Mouse (Mus musculus) CH12.LX (cell line): ENCODE results near the gene Ak4. TPM values are rescaled to one million over a fixed set of nuclear protein-coding genes. Genes with fewer than 3 reads are reported as not detected.

Experiments
- DNase-seq: peaks from one replicate; pipeline ENCODE4 v3.0.0-alpha.2; 2013; ENCODE audit errors: extremely low read depth
- H3K27ac ChIP-seq: 2 replicates; pipeline ENCODE4 v1.5.1; 2012; ENCODE audit warnings: low read depth, mild to moderate bottlenecking, control low read depth, moderate library complexity; ENCODE audit not compliant: insufficient read depth
- H3K27me3 ChIP-seq: replicated peaks from 2 replicates; pipeline ENCODE3; 2012; ENCODE audit warnings: inconsistent platforms
- H3K36me3 ChIP-seq, 2 experiments: replicated peaks in 1 of 2; 2 replicates each; pipeline versions ENCODE3 to v1.6.1; 2012; ENCODE audit warnings: inconsistent platforms in 1 of 2, low read length in 1 of 2, mild to moderate bottlenecking in 1 of 2, mixed read lengths in 1 of 2, moderate library complexity in 1 of 2; ENCODE audit not compliant: control insufficient read depth in 1 of 2, insufficient read depth in 1 of 2
- H3K4me1 ChIP-seq, 2 experiments: 2 replicates each; pipeline ENCODE4 v1.6.1; 2012; ENCODE audit warnings: inconsistent platforms in 1 of 2, moderate library complexity in 1 of 2; ENCODE audit not compliant: insufficient read depth in 2 of 2, control insufficient read depth in 1 of 2
- H3K4me2 ChIP-seq: 2 replicates; pipeline ENCODE4 v1.6.1; 2012; ENCODE audit warnings: low read depth, mild to moderate bottlenecking, control low read depth; ENCODE audit not compliant: poor library complexity, insufficient read depth, severe bottlenecking
- H3K4me3 ChIP-seq, 3 experiments: fragments of 150-350 bp in 1 of 3; sonication (generic) in 1 of 3; replicated peaks in 1 of 3; 2 replicates each; pipeline versions ENCODE3 to v1.5.1; 2011 to 2012; ENCODE audit warnings: low read depth in 2 of 3, low read length in 2 of 3, mild to moderate bottlenecking in 2 of 3, moderate library complexity in 2 of 3, control low read depth in 1 of 3, improper control_type of control experiment in 1 of 3, inconsistent platforms in 1 of 3, mixed read lengths in 1 of 3; ENCODE audit not compliant: poor library complexity in 1 of 3
- H3K79me2 ChIP-seq: replicated peaks from 2 replicates; pipeline ENCODE4 v1.6.1; 2012; ENCODE audit warnings: mild to moderate bottlenecking, moderate library complexity; ENCODE audit not compliant: control insufficient read depth, poor library complexity, insufficient read depth, severe bottlenecking; ENCODE audit errors: extremely low read depth
- H3K9ac ChIP-seq: 2 replicates; pipeline ENCODE4 v1.6.1; 2012; ENCODE audit warnings: low read depth, mild to moderate bottlenecking, control low read depth, moderate library complexity; ENCODE audit not compliant: insufficient read depth
- H3K9me3 ChIP-seq: replicated peaks from 2 replicates; pipeline ENCODE3; 2012; ENCODE audit warnings: low read length, inconsistent platforms, mixed read lengths
- BHLHE40 ChIP-seq: IDR thresholded peaks from 2 replicates; pipeline ENCODE4 v1.6.1; 2011; ENCODE audit warnings: mild to moderate bottlenecking, low read depth, low read length, improper control_type of control experiment
- CHD2 ChIP-seq: IDR thresholded peaks from 2 replicates; pipeline ENCODE4 v1.6.1; 2011; ENCODE audit warnings: low read length, improper control_type of control experiment
- E2F4 ChIP-seq: IDR thresholded peaks from 2 replicates; pipeline ENCODE4 v1.6.1; 2011; ENCODE audit warnings: low read depth, low read length, improper control_type of control experiment; ENCODE audit not compliant: insufficient replicate concordance
- ELF1 ChIP-seq: IDR thresholded peaks from 2 replicates; pipeline ENCODE4 v1.6.1; 2014; ENCODE audit warnings: low read depth, mild to moderate bottlenecking, inconsistent platforms, low read length, improper control_type of control experiment
- EP300 ChIP-seq: IDR thresholded peaks from 2 replicates; pipeline ENCODE4 v1.6.1; 2011; ENCODE audit warnings: low read length, improper control_type of control experiment
- GABPA ChIP-seq: IDR thresholded peaks from 2 replicates; pipeline ENCODE4 v1.6.1; 2012; ENCODE audit warnings: low read depth, low read length, improper control_type of control experiment, inconsistent platforms; ENCODE audit not compliant: insufficient replicate concordance
- HCFC1 ChIP-seq: IDR thresholded peaks from 2 replicates; pipeline ENCODE4 v1.6.1; 2012; ENCODE audit warnings: low read depth, mild to moderate bottlenecking, inconsistent platforms, low read length, improper control_type of control experiment
- JUN ChIP-seq: IDR thresholded peaks from 2 replicates; pipeline ENCODE4 v1.6.1; 2011; ENCODE audit warnings: low read depth, mild to moderate bottlenecking, low read length, improper control_type of control experiment, moderate library complexity; ENCODE audit not compliant: insufficient read depth
- JUND ChIP-seq: conservative IDR thresholded peaks from 2 replicates; pipeline ENCODE4 v1.6.1; 2011; ENCODE audit warnings: low read depth, low read length, improper control_type of control experiment
- MAX ChIP-seq: IDR thresholded peaks from 2 replicates; pipeline ENCODE4 v1.6.1; 2011; ENCODE audit warnings: low read length, improper control_type of control experiment
- MEF2A ChIP-seq: IDR thresholded peaks from 2 replicates; pipeline ENCODE4 v1.6.1; 2014; ENCODE audit warnings: low read depth, mild to moderate bottlenecking, inconsistent platforms, low read length, improper control_type of control experiment, borderline replicate concordance
- MXI1 ChIP-seq: IDR thresholded peaks from 2 replicates; pipeline ENCODE4 v1.6.1; 2011; ENCODE audit warnings: mild to moderate bottlenecking, low read depth, low read length, improper control_type of control experiment
- NELFE ChIP-seq: IDR thresholded peaks from 2 replicates; pipeline ENCODE4 v1.6.1; 2011; ENCODE audit warnings: low read depth, low read length, improper control_type of control experiment
- NRF1 ChIP-seq: IDR thresholded peaks from 2 replicates; pipeline ENCODE4 v1.6.1; 2014; ENCODE audit warnings: low read depth, mild to moderate bottlenecking, inconsistent platforms, low read length, improper control_type of control experiment, moderate library complexity
- PAX5 ChIP-seq: IDR thresholded peaks from 2 replicates; pipeline ENCODE4 v1.6.1; 2012; ENCODE audit warnings: low read length, inconsistent platforms, mixed read lengths
- POLR2AphosphoS2 ChIP-seq: IDR thresholded peaks from 2 replicates; pipeline ENCODE4 v1.6.1; 2011; ENCODE audit warnings: low read depth, low read length, improper control_type of control experiment
- SIN3A ChIP-seq: IDR thresholded peaks from 2 replicates; pipeline ENCODE4 v1.6.1; 2012; ENCODE audit warnings: low read length, improper control_type of control experiment, inconsistent platforms
- TBP ChIP-seq: conservative IDR thresholded peaks from 2 replicates; pipeline ENCODE4 v1.6.1; 2011; ENCODE audit warnings: low read depth, low read length, improper control_type of control experiment
- TCF12 ChIP-seq: IDR thresholded peaks from 2 replicates; pipeline ENCODE4 v1.6.1; 2014; ENCODE audit warnings: low read depth, mild to moderate bottlenecking, inconsistent platforms, low read length, improper control_type of control experiment
- USF1 ChIP-seq: IDR thresholded peaks from 2 replicates; pipeline ENCODE4 v1.6.1; 2014; ENCODE audit warnings: low read depth, mild to moderate bottlenecking, inconsistent platforms, low read length, improper control_type of control experiment
- ZKSCAN1 ChIP-seq: IDR thresholded peaks from 2 replicates; pipeline ENCODE4 v1.6.1; 2012; ENCODE audit warnings: low read depth, inconsistent platforms, low read length, improper control_type of control experiment, borderline replicate concordance
- dilution Hi-C: fragments of 300-500 bp; cut with MboI; formaldehyde crosslinking; loops from 2 replicates; pipeline ENCODE4 v1.14.3; 2020; ENCODE audit warnings: low sequenced_read_pairs; ENCODE audit not compliant: extremely low pct_unique_long_range_greater_than_20kb, extremely low pct_ligation_motif_present
- in situ Hi-C: fragments of 300-500 bp; cut with MboI; formaldehyde crosslinking; loops from 3 replicates; pipeline ENCODE4 v1.14.3; 2019; ENCODE audit warnings: low sequenced_read_pairs, low pct_ligation_motif_present, low pct_unique_long_range_greater_than_20kb, mixed read lengths
- polyA plus RNA-seq: library from polyadenylated mRNA; unstranded; fragments of >175 nt; gene quantifications from 2 replicates; pipeline ENCODE4 v1.2.1, GENCODE M21; 2012; ENCODE audit warnings: low read depth; ENCODE audit not compliant: insufficient read length
- total RNA-seq, 2 experiments: library from RNA; depleted of rRNA; stranded (reverse); fragments of 300-350 nt in 1 of 2; fragments of >200 nt in 1 of 2; gene quantifications; 2 replicates each; pipeline ENCODE4 v1.2.3; 2012 to 2014

The Ak4 gene
- total and polyA plus RNA-seq, 3 experiments, result 11.8 to 49.4 (median 23.0) TPM

- TF ChIP-seq ZKSCAN1 (no peak), TCF12 (no peak), NELFE (no peak), TBP (no peak), CHD2 (no peak), MAX (no peak), EP300 (no peak), HCFC1 (no peak), PAX5 (no peak), E2F4 (no peak), SIN3A (no peak), GABPA (no peak), NRF1 (no peak), MEF2A (no peak), BHLHE40 (no peak)
- no peak for DNase-seq
- in situ Hi-C loops, result no loop called here
- Histone ChIP-seq H3K4me3 (no peak overlapping the region), H3K79me2 (no peaks in the 10 kb centered on the region), H3K4me2 (no peak overlapping the region), H3K27me3 (no peaks in the 10 kb centered on the region), H3K27ac (no peak overlapping the region), H3K4me1 (no peaks in the 10 kb centered on the region), H3K9me3 (no peaks in the 10 kb centered on the region), H3K36me3 (no peaks in the 10 kb centered on the region), H3K9ac (no peak overlapping the region)
- dilution Hi-C loops, result no loop called here
Measured at GRCm38 (mm10) chr4:101401945-101402344, 17.1 kb upstream of the Ak4 start.

- H3K27ac ChIP-seq, result no peak overlapping the region
- no peaks in the 10 kb centered on the region for H3K36me3 ChIP-seq
- TF ChIP-seq JUND (no peak), E2F4 (no peak), GABPA (no peak), EP300 (no peak), USF1 (no peak), MXI1 (no peak), ZKSCAN1 (no peak), JUN (no peak), MAX (no peak), TBP (no peak), ELF1 (no peak), CHD2 (no peak), POLR2AphosphoS2 (no peak)
- no peaks in the 10 kb centered on the region for H3K9me3 ChIP-seq
- H3K79me2 ChIP-seq, result no peaks in the 10 kb centered on the region
- no peaks in the 10 kb centered on the region for H3K4me1 ChIP-seq
- dilution Hi-C loops (no loop called here), in situ Hi-C loops (no loop called here)
- H3K4me2 ChIP-seq, result no peak overlapping the region
- H3K4me3 ChIP-seq, result no peak overlapping the region
- H3K9ac ChIP-seq, result no peak overlapping the region
- no peak for DNase-seq
- no peaks in the 10 kb centered on the region for H3K27me3 ChIP-seq
Measured at GRCm38 (mm10) chr4:101404863-101405262, 14.2 kb upstream of the Ak4 start.
